Mouse (Mus musculus): Measurements from ENCODE around the gene Plekhm1.

- TF ChIP-seq CTCF (IDR thresholded peaks at IDR 0.05; ENCODE audit: low read depth, low read length) (peak; percentile 98), GATA1 (IDR thresholded peaks at IDR 0.05; ENCODE audit: borderline replicate concordance, low read length) (no peak)
Measured at GRCm38 (mm10) chr11:103326950-103327349, 85.5 kb downstream of the Plekhm1 start.
